Mouse (Mus musculus): ENCODE measurements around the gene Syt14. TPM values are rescaled to one million over a fixed set of nuclear protein-coding genes. Genes with fewer than 3 reads are reported as not detected.

The Syt14 gene
- polyA plus RNA-seq, 1 experiment from 2014 or later: 7.4 TPM

GRCm38 (mm10) chr1:192962323-192962722 lies 73.3 kb downstream of the Syt14 start:
- Histone ChIP-seq H3K4me2 (ENCODE audit: low read depth) (no peak overlapping the region), H3K9me3 (ENCODE audit: control insufficient read depth, low read length) (no peaks in the 10 kb centered on the region), H3K4me1 (ENCODE audit: control insufficient read depth, insufficient read depth, low read length) (no peaks in the 10 kb centered on the region), H3K4me3 (ENCODE audit: low read depth, low read length) (no peak overlapping the region), H3K27ac (ENCODE audit: low read depth, low read length) (no peak overlapping the region), H3K36me3 (ENCODE audit: control insufficient read depth, insufficient read depth, low read length) (no peaks in the 10 kb centered on the region), H3K27me3 (ENCODE audit: control insufficient read depth, insufficient read depth, low read length) (no peaks in the 10 kb centered on the region), H3K9ac (ENCODE audit: low read length) (no peak overlapping the region)
- ATAC-seq (ENCODE audit: insufficient read depth, low FRiP score, low TSS enrichment): no peak
- no peak for DNase-seq (ENCODE audit: low spot score)
- 88% methylated on average over 5 of the region's 5 CpGs for WGBS

- 35% methylated on average over 2 of the region's 2 CpGs for WGBS
- no peaks in the 10 kb centered on the region for H3K9me3 ChIP-seq (ENCODE audit: control insufficient read depth, low read length)
- peak; percentile 22 for DNase-seq (ENCODE audit: low spot score)
- no peak overlapping the region for H3K9ac ChIP-seq (ENCODE audit: low read length)
- no peaks in the 10 kb centered on the region for H3K36me3 ChIP-seq (ENCODE audit: control insufficient read depth, insufficient read depth, low read length)
- H3K4me1 ChIP-seq (ENCODE audit: control insufficient read depth, insufficient read depth, low read length): peaks cover 5% of the 10 kb centered on the region; the same call in 1 of the 2 replicates
- no peak overlapping the region for H3K4me3 ChIP-seq (ENCODE audit: low read depth, low read length)
- H3K27ac ChIP-seq (ENCODE audit: low read depth, low read length): no peak overlapping the region
- H3K27me3 ChIP-seq (ENCODE audit: control insufficient read depth, insufficient read depth, low read length): no peaks in the 10 kb centered on the region
- peak; percentile 55; the same call in 1 of the 2 replicates for ATAC-seq (ENCODE audit: insufficient read depth, low FRiP score, low TSS enrichment)
- no peak overlapping the region for H3K4me2 ChIP-seq (ENCODE audit: low read depth)
Observed at GRCm38 (mm10) chr1:192947839-192948173, 87.8 kb downstream of the Syt14 start.

GRCm38 (mm10) chr1:192947170-192947838 lies 88.3 kb downstream of the Syt14 start:
- H3K27ac ChIP-seq (ENCODE audit: low read depth, low read length): no peak overlapping the region
- H3K27me3 ChIP-seq (ENCODE audit: control insufficient read depth, insufficient read depth, low read length): no peaks in the 10 kb centered on the region
- no peaks in the 10 kb centered on the region for H3K36me3 ChIP-seq (ENCODE audit: control insufficient read depth, insufficient read depth, low read length)
- DNase-seq (ENCODE audit: low spot score) (no peak), ATAC-seq (ENCODE audit: insufficient read depth, low FRiP score, low TSS enrichment) (no peak)
- H3K9ac ChIP-seq (ENCODE audit: low read length): no peak overlapping the region
- H3K4me3 ChIP-seq (ENCODE audit: low read depth, low read length): no peak overlapping the region
- H3K4me1 ChIP-seq (ENCODE audit: control insufficient read depth, insufficient read depth, low read length): peaks cover 5% of the 10 kb centered on the region; the same call in 1 of the 2 replicates
- H3K4me2 ChIP-seq (ENCODE audit: low read depth): no peak overlapping the region
- 54% methylated on average over 1 of the region's 1 CpGs for WGBS
- no peaks in the 10 kb centered on the region for H3K9me3 ChIP-seq (ENCODE audit: control insufficient read depth, low read length)

GRCm38 (mm10) chr1:192939033-192939432 lies 96.5 kb downstream of the Syt14 start:
- 74% methylated on average over 2 of the region's 2 CpGs for WGBS
- ATAC-seq (ENCODE audit: insufficient read depth, low FRiP score, low TSS enrichment): no peak

GRCm38 (mm10) chr1:192937956-192938355 lies 97.6 kb downstream of the Syt14 start:
- no peak overlapping the region for H3K27ac ChIP-seq (ENCODE audit: low read depth, low read length)
- 91% methylated on average over 2 of the region's 2 CpGs for WGBS
- no peak overlapping the region for H3K4me2 ChIP-seq (ENCODE audit: low read depth)
- no peaks in the 10 kb centered on the region for H3K9me3 ChIP-seq (ENCODE audit: control insufficient read depth, low read length)
- no peak for ATAC-seq (ENCODE audit: insufficient read depth, low FRiP score, low TSS enrichment)
- no peaks in the 10 kb centered on the region for H3K36me3 ChIP-seq (ENCODE audit: control insufficient read depth, insufficient read depth, low read length)
- H3K4me3 ChIP-seq (ENCODE audit: low read depth, low read length): no peak overlapping the region
- no peaks in the 10 kb centered on the region for H3K27me3 ChIP-seq (ENCODE audit: control insufficient read depth, insufficient read depth, low read length)
- H3K9ac ChIP-seq (ENCODE audit: low read length): no peak overlapping the region
- DNase-seq (ENCODE audit: low spot score): no peak
- no peaks in the 10 kb centered on the region for H3K4me1 ChIP-seq (ENCODE audit: control insufficient read depth, insufficient read depth, low read length)

More at GRCm38 (mm10) chr1:192939033-192939432, 96.5 kb downstream of the Syt14 start:
- Histone ChIP-seq H3K27me3 (ENCODE audit: control insufficient read depth, insufficient read depth, low read length) (no peaks in the 10 kb centered on the region), H3K27ac (ENCODE audit: low read depth, low read length) (no peak overlapping the region), H3K4me3 (ENCODE audit: low read depth, low read length) (no peak overlapping the region), H3K9me3 (ENCODE audit: control insufficient read depth, low read length) (no peaks in the 10 kb centered on the region), H3K4me1 (ENCODE audit: control insufficient read depth, insufficient read depth, low read length) (no peaks in the 10 kb centered on the region), H3K4me2 (ENCODE audit: low read depth) (no peak overlapping the region), H3K9ac (ENCODE audit: low read length) (no peak overlapping the region), H3K36me3 (ENCODE audit: control insufficient read depth, insufficient read depth, low read length) (no peaks in the 10 kb centered on the region)
- no peak for DNase-seq (ENCODE audit: low spot score)

GRCm38 (mm10) chr1:192931797-192932196 lies 103.8 kb downstream of the Syt14 start:
- DNase-seq (ENCODE audit: low spot score) (no peak), ATAC-seq (ENCODE audit: insufficient read depth, low FRiP score, low TSS enrichment) (no peak)
- Histone ChIP-seq H3K27ac (ENCODE audit: low read depth, low read length) (no peak overlapping the region), H3K4me1 (ENCODE audit: control insufficient read depth, insufficient read depth, low read length) (no peaks in the 10 kb centered on the region), H3K4me2 (ENCODE audit: low read depth) (no peak overlapping the region), H3K9ac (ENCODE audit: low read length) (no peak overlapping the region), H3K4me3 (ENCODE audit: low read depth, low read length) (no peak overlapping the region), H3K27me3 (ENCODE audit: control insufficient read depth, insufficient read depth, low read length) (no peaks in the 10 kb centered on the region), H3K36me3 (ENCODE audit: control insufficient read depth, insufficient read depth, low read length) (no peaks in the 10 kb centered on the region), H3K9me3 (ENCODE audit: control insufficient read depth, low read length) (no peaks in the 10 kb centered on the region)
- WGBS: 87% methylated on average over 3 of the region's 3 CpGs

GRCm38 (mm10) chr1:192912101-192912728 lies 123.4 kb downstream of the Syt14 start:
- no peaks in the 10 kb centered on the region for H3K36me3 ChIP-seq (ENCODE audit: control insufficient read depth, insufficient read depth, low read length)
- ATAC-seq (ENCODE audit: insufficient read depth, low FRiP score, low TSS enrichment) (no peak), DNase-seq (ENCODE audit: low spot score) (peak; percentile 27)
- no peaks in the 10 kb centered on the region for H3K9me3 ChIP-seq (ENCODE audit: control insufficient read depth, low read length)
- H3K4me3 ChIP-seq (ENCODE audit: low read depth, low read length): no peak overlapping the region
- H3K4me2 ChIP-seq (ENCODE audit: low read depth): no peak overlapping the region
- WGBS: 72% methylated on average over 3 of the region's 3 CpGs
- H3K9ac ChIP-seq (ENCODE audit: low read length): no peak overlapping the region
- H3K27me3 ChIP-seq (ENCODE audit: control insufficient read depth, insufficient read depth, low read length): no peaks in the 10 kb centered on the region
- H3K4me1 ChIP-seq (ENCODE audit: control insufficient read depth, insufficient read depth, low read length): no peaks in the 10 kb centered on the region
- no peak overlapping the region for H3K27ac ChIP-seq (ENCODE audit: low read depth, low read length)

GRCm38 (mm10) chr1:192901516-192901915 lies 134.1 kb downstream of the Syt14 start:
- Histone ChIP-seq H3K27me3 (ENCODE audit: control insufficient read depth, insufficient read depth, low read length) (no peaks in the 10 kb centered on the region), H3K4me1 (ENCODE audit: control insufficient read depth, insufficient read depth, low read length) (no peaks in the 10 kb centered on the region), H3K4me3 (ENCODE audit: low read depth, low read length) (no peak overlapping the region), H3K36me3 (ENCODE audit: control insufficient read depth, insufficient read depth, low read length) (no peaks in the 10 kb centered on the region), H3K4me2 (ENCODE audit: low read depth) (no peak overlapping the region), H3K27ac (ENCODE audit: low read depth, low read length) (no peak overlapping the region), H3K9me3 (ENCODE audit: control insufficient read depth, low read length) (no peaks in the 10 kb centered on the region), H3K9ac (ENCODE audit: low read length) (no peak overlapping the region)
- ATAC-seq (ENCODE audit: insufficient read depth, low FRiP score, low TSS enrichment): no peak
- DNase-seq (ENCODE audit: low spot score): no peak
- 81% methylated on average over 2 of the region's 2 CpGs for WGBS

- ATAC-seq (ENCODE audit: insufficient read depth, low FRiP score, low TSS enrichment) (no peak), DNase-seq (ENCODE audit: low spot score) (no peak)
- H3K4me3 ChIP-seq (ENCODE audit: low read depth, low read length): no peak overlapping the region
- 48% methylated on average over 3 of the region's 3 CpGs for whole genome bisulfite sequencing
- no peak overlapping the region for H3K9ac ChIP-seq (ENCODE audit: low read length)
- H3K4me1 ChIP-seq (ENCODE audit: control insufficient read depth, insufficient read depth, low read length): no peaks in the 10 kb centered on the region
- H3K27me3 ChIP-seq (ENCODE audit: control insufficient read depth, insufficient read depth, low read length): no peaks in the 10 kb centered on the region
- H3K36me3 ChIP-seq (ENCODE audit: control insufficient read depth, insufficient read depth, low read length): no peaks in the 10 kb centered on the region
- H3K4me2 ChIP-seq (ENCODE audit: low read depth): no peak overlapping the region
- no peaks in the 10 kb centered on the region for H3K9me3 ChIP-seq (ENCODE audit: control insufficient read depth, low read length)
- no peak overlapping the region for H3K27ac ChIP-seq (ENCODE audit: low read depth, low read length)
Observed at GRCm38 (mm10) chr1:192900913-192901312, 134.7 kb downstream of the Syt14 start.

Data from neural tube, embryonic 11.5 days (tissue).